Mouse (Mus musculus): ENCODE data around the gene Mgp. TPM values are rescaled to one million over a fixed set of nuclear protein-coding genes. Genes with fewer than 3 reads are reported as not detected.

Mgp gene
- polyA plus RNA-seq, 1 experiment from 2014 or later, result 1,851 TPM

DNA sequence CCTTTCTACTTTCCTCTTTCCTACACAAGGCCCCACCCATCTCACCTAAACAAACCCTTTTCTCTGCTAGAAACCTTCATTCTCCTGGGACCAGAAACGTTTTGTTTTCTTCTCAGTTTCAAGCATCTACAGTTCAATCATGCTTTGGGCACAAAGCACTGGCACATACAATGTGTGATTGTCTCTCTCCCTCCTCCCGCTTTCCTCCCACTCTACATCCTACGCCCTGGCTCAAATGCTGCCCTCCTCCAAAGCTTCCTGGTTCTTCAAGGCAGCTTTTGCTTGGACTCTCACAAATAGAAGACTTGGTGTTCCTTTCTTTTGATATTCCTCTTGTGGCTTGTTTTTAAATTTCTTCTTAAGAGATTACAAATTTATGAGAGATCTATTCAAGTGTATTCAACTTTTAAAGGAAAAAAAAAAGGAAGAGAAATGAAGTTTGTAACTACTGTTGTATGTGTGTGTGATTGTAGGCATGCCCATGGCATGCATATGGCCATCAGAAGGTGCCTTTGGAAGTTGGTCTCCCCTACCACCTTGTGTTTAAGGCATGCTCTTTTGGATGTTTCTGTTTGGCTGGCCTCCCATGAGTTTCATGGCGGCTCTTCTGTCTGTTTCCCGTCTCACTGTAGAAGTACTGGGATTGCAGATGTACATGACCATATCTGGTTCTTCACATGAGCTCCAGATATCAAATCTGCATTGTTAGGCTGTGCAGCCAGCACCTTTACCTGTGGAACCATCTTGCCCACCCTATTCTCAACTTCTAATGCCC, 29.7 kb downstream of the Mgp start:
- Histone ChIP-seq H3K9me3 (ENCODE audit: low read length) (no peaks in the 10 kb centered on the region), H3K4me1 (ENCODE audit: insufficient read depth, low read depth, low read length) (no peaks in the 10 kb centered on the region), H3K36me3 (ENCODE audit: insufficient read depth, low read length) (no peaks in the 10 kb centered on the region), H3K9ac (replicated peaks; ENCODE audit: low read depth) (no peak overlapping the region), H3K4me2 (replicated peaks; ENCODE audit: low read depth, low read length) (no peak overlapping the region), H3K27ac (ENCODE audit: low read length) (no peak overlapping the region), H3K27me3 (replicated peaks; ENCODE audit: insufficient read depth, low read length) (no peaks in the 10 kb centered on the region), H3K4me3 (ENCODE audit: low read depth, low read length) (no peak overlapping the region)
- DNase-seq (ENCODE audit: low spot score) (no peak), ATAC-seq (no peak)
- TF ChIP-seq EP300 (IDR thresholded peaks at IDR 0.05) (no peak), CTCF (IDR thresholded peaks at IDR 0.05) (no peak)
- 66% methylated on average over 5 of the region's 5 CpGs for WGBS

DNA sequence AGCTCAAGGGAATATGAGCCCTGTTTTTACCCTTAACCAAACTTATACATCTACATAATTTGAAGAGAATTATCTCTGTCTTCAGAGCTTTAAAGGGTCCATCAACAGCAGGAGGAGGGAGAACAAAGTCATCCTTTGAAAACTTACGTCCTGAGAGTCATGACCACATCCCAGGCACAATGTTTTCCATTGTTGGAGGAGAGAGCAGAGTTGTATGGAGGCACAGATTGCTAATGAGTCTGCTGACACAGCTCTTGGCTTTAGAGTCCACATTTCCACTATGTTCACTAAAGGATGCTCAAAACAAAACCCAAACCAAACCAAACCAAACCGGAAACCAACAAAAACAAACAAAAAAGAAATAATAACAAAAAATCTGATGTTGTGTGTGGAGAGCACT, 30.7 kb downstream of the Mgp start:
- ATAC-seq, result no peak
- Histone ChIP-seq H3K27ac (ENCODE audit: low read length) (no peak overlapping the region), H3K36me3 (ENCODE audit: insufficient read depth, low read length) (no peaks in the 10 kb centered on the region), H3K9ac (replicated peaks; ENCODE audit: low read depth) (no peak overlapping the region), H3K4me2 (replicated peaks; ENCODE audit: low read depth, low read length) (no peak overlapping the region), H3K4me1 (ENCODE audit: insufficient read depth, low read depth, low read length) (no peaks in the 10 kb centered on the region), H3K4me3 (ENCODE audit: low read depth, low read length) (no peak overlapping the region), H3K9me3 (ENCODE audit: low read length) (no peaks in the 10 kb centered on the region), H3K27me3 (replicated peaks; ENCODE audit: insufficient read depth, low read length) (no peaks in the 10 kb centered on the region)
- WGBS, result 60% methylated on average over 2 of the region's 2 CpGs
- DNase-seq (ENCODE audit: low spot score), result no peak
- TF ChIP-seq CTCF (IDR thresholded peaks at IDR 0.05), result no peak
- no peak for TF ChIP-seq EP300 (IDR thresholded peaks at IDR 0.05)

DNA sequence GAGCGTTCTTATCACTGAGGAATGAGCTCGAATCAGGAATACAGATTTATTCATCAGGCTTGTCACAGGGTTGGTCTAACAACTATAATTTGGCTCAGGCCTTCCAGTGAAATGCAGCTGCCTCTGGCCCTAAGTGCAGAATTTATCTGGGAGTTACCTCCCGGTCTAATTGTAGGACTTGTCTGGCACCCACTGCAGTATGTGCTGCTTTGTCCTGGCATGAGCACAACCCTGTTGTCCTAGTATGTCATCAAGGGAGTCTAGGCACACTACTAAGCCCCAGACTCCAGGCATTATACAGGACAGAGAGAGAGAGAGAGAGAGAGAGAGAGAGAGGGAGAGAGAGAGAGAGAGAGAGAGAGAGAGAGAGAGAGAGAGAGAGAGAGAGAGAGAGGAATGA, 38.3 kb downstream of the Mgp start:
- DNase-seq (ENCODE audit: low spot score) (no peak), ATAC-seq (no peak)
- Histone ChIP-seq H3K4me3 (ENCODE audit: low read depth, low read length) (no peak overlapping the region), H3K9me3 (ENCODE audit: low read length) (no peaks in the 10 kb centered on the region), H3K36me3 (ENCODE audit: insufficient read depth, low read length) (no peaks in the 10 kb centered on the region), H3K27me3 (replicated peaks; ENCODE audit: insufficient read depth, low read length) (no peaks in the 10 kb centered on the region), H3K4me2 (replicated peaks; ENCODE audit: low read depth, low read length) (no peak overlapping the region), H3K4me1 (ENCODE audit: insufficient read depth, low read depth, low read length) (no peaks in the 10 kb centered on the region), H3K27ac (ENCODE audit: low read length) (no peak overlapping the region), H3K9ac (replicated peaks; ENCODE audit: low read depth) (no peak overlapping the region)
- no peak for TF ChIP-seq CTCF (IDR thresholded peaks at IDR 0.05)
- no peak for TF ChIP-seq EP300 (IDR thresholded peaks at IDR 0.05)
- 69% methylated on average over 3 of the region's 3 CpGs for WGBS

DNA sequence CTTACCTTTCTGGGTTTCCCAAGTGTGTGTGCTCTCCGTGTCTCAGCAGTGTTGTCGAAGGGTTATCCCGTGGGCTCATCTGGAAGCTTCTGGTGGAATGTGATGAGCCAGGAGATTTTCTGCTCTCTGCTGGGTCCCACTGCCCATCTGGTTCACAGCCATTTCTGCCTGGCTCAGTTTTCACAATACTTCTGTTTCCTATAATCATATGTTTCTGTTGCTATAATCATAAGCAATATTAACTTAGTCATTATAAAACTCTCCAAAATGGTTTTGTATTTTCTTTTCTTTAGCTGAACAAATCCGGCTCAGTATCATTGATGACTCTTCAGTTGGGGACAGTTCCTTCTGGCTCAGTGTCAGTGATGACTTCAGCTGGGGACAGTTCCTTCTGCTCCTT, 40.3 kb downstream of the Mgp start, which contains the start of gene Smco3:
Smco3 (minus strand) TSS at position 101 of the 400 bp plus-strand sequence.
- Histone ChIP-seq H3K4me3 (ENCODE audit: low read depth, low read length) (no peak within 1 kb of the TSS), H3K36me3 (ENCODE audit: insufficient read depth, low read length) (no peaks in the 10 kb centered on the region), H3K4me2 (replicated peaks; ENCODE audit: low read depth, low read length) (peak within 1 kb of the TSS; percentile 0; the same call in 1 of the 2 replicates), H3K27ac (ENCODE audit: low read length) (no peak within 1 kb of the TSS), H3K4me1 (ENCODE audit: insufficient read depth, low read depth, low read length) (no peaks in the 10 kb centered on the region), H3K9ac (replicated peaks; ENCODE audit: low read depth) (no peak within 1 kb of the TSS), H3K9me3 (ENCODE audit: low read length) (no peaks in the 10 kb centered on the region), H3K27me3 (replicated peaks; ENCODE audit: insufficient read depth, low read length) (no peaks in the 10 kb centered on the region)
- no peak for DNase-seq (ENCODE audit: low spot score)
- ATAC-seq, result no peak
- 45% methylated on average over 4 of the region's 4 CpGs for WGBS
- TF ChIP-seq EP300 (IDR thresholded peaks at IDR 0.05), result no peak

DNA sequence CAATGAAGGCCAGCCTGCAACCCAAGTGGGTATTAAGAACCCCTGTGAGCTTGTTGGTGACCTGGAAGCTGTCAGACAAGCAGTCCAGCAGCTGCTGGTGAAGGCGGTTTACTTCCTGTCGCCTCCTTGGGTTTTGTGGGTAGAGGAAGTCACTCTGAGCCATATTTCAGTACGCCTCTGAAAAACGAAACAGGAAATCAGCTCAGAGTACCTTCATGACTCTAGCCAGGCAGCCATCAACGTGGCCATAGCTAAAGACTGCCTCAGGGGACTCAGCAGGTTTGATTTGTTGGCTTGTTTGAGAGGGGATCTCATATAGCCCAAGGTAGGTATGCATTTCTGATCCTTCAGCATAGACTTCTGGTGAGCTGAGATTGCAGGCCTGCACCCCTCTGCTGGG, 43.9 kb downstream of the Mgp start:
- 54% methylated on average over 5 of the region's 5 CpGs for WGBS
- ATAC-seq, result no peak
- no peak for DNase-seq (ENCODE audit: low spot score)
- 0 out of 2 replicates have a peak, but pooled peaks cover 4% of the 10 kb centered on the region for H3K4me1 ChIP-seq (ENCODE audit: insufficient read depth, low read depth, low read length)
- H3K27ac ChIP-seq (ENCODE audit: low read length), result no peak overlapping the region
- H3K27me3 ChIP-seq (replicated peaks; ENCODE audit: insufficient read depth, low read length), result no peaks in the 10 kb centered on the region
- TF ChIP-seq EP300 (IDR thresholded peaks at IDR 0.05) (no peak), CTCF (IDR thresholded peaks at IDR 0.05) (no peak)
- H3K9me3 ChIP-seq (ENCODE audit: low read length), result no peaks in the 10 kb centered on the region
- H3K4me3 ChIP-seq (ENCODE audit: low read depth, low read length), result no peak overlapping the region
- H3K4me2 ChIP-seq (replicated peaks; ENCODE audit: low read depth, low read length), result no peak overlapping the region
- no peak overlapping the region for H3K9ac ChIP-seq (replicated peaks; ENCODE audit: low read depth)
- no peaks in the 10 kb centered on the region for H3K36me3 ChIP-seq (ENCODE audit: insufficient read depth, low read length)

DNA sequence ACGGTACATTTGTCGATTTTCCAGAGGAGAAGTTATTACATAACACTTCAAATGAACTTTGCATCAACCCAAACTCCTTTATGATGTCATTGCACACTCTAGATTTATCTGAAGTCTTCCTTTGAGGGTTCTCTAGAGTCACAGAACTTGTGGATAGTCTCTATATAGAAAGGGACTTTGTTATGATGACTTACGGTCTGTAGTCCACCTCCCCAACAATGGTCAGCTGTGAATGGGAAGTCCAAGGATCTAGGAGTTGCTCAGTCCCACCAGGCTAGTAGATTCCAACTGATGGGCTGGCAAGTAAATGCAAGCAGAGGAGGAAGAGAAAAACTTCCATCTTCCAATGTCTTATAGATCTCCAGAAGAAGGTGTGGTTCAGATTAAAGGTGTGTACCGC, 46.9 kb downstream of the Mgp start:
- Histone ChIP-seq H3K9ac (replicated peaks; ENCODE audit: low read depth) (no peak overlapping the region), H3K4me2 (replicated peaks; ENCODE audit: low read depth, low read length) (peak overlapping the region; percentile 52), H3K9me3 (ENCODE audit: low read length) (no peaks in the 10 kb centered on the region), H3K27ac (ENCODE audit: low read length) (peak overlapping the region; percentile 60), H3K4me1 (ENCODE audit: insufficient read depth, low read depth, low read length) (0 out of 2 replicates have a peak, but pooled peaks cover 4% of the 10 kb centered on the region), H3K4me3 (ENCODE audit: low read depth, low read length) (peak overlapping the region; percentile 27; the same call in 1 of the 2 replicates), H3K27me3 (replicated peaks; ENCODE audit: insufficient read depth, low read length) (no peaks in the 10 kb centered on the region), H3K36me3 (ENCODE audit: insufficient read depth, low read length) (peaks cover 14% of the 10 kb centered on the region)
- DNase-seq (ENCODE audit: low spot score) (no peak), ATAC-seq (no peak)
- 31% methylated on average over 4 of the region's 4 CpGs for WGBS
- TF ChIP-seq CTCF (IDR thresholded peaks at IDR 0.05), result no peak
- TF ChIP-seq EP300 (IDR thresholded peaks at IDR 0.05), result no peak
